Mouse (Mus musculus): Measurements from ENCODE around the gene Ddx52. TPM values are rescaled to one million over a fixed set of nuclear protein-coding genes. Genes with fewer than 3 reads are reported as not detected.

Gene Ddx52
- 10 to 100 TPM; 21.1 to 21.3 TPM for total RNA-seq (2023)

GRCm38 (mm10) chr11:83941950-83942840 lies at the start of gene Ddx52:
TSS of gene Ddx52 (plus strand) at chr11:83942062.

DNA sequence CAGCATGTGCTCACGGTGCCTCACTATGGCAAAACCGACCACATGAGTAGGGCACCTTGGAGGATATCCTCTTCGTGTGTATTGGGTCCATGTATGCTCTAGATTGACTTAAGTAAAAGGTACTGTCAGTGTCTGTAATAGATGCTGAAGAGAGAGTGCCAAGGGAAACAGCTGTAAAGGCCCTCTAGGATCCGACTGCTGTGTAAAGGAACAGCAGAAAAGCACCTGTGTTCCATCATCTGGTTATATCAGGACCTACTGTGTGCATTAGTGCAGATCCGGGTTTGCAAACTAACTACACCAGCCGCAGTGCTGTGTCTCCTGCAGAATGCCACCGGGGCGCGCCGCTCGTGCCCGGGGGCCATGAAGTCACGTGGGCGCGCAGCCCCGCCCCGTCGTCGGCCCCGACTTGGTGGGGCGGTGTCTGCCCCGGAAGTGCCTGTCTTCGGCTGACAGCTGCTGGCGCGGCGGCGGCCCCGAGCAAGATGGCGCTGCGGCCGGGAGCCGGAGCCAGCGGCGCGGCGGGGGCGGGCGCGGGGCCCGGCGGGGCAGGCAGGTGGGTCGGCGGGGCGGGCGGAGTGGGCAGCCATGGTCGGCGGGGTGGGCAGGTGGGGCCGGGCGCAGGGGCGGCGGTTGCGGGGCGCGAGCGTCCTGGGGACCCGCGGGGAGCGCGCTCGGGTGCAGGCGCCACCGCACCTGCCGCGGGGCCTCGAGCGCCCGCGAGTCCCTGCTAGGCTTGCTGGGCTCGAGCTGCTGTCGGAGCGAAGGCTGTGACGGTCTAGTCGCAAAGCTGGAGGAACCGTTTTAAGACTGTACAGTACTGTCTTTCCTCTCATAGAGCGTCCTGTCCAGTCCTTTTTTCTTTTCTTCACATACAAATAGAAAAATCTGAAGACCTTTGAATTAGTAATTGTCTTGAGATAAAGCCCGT lies 22.4 kb downstream of the Ddx52 start, which contains the start of gene Synrg:
Gene Synrg, plus strand, starts transcription at position 438 of the 931 bp plus-strand sequence.

Other genes starting within 250 kb of the Ddx52 start
- gene Wfdc17, start 238.1 kb upstream of the Ddx52 start, total RNA-seq (2023): 10 to 100 TPM; 28.0 to 34.8 TPM
- 1 to 10 TPM in 1 of 2 experiments, not detected in 1; 1.5 TPM for gene Wfdc18, start 233.0 kb upstream of the Ddx52 start, total RNA-seq (2023)
- gene Wfdc21, start 195.1 kb upstream of the Ddx52 start, total RNA-seq (2023): 100 to 1,000 TPM; 660 to 716 TPM
- 10 to 100 TPM; 29.5 to 38.3 TPM for gene Heatr6, start 188.4 kb upstream of the Ddx52 start, total RNA-seq (2023)
- under 1 TPM in 1 of 2 experiments, not detected in 1; 0.18 TPM for gene Hnf1b, start 92.0 kb upstream of the Ddx52 start, total RNA-seq (2023)
- 10 to 100 TPM; 42.9 to 43.7 TPM for gene Synrg, start 22.4 kb downstream of the Ddx52 start, total RNA-seq (2023)
- gene Dusp14, start 127.2 kb downstream of the Ddx52 start, total RNA-seq (2023): not detected
- gene Tada2a, start 187.5 kb downstream of the Ddx52 start, total RNA-seq (2023): 1 to 10 TPM; 5.4 to 5.5 TPM
- gene Acaca, start 187.6 kb downstream of the Ddx52 start, total RNA-seq (2023): 10 to 100 TPM; 19.8 to 20.0 TPM
- not detected for gene Gm11437, start 225.4 kb downstream of the Ddx52 start, total RNA-seq (2023)